Mouse (Mus musculus) ES-Bruce4 (cell line): ENCODE data around the gene Ssbp2. TPM values are rescaled to one million over a fixed set of nuclear protein-coding genes. Genes with fewer than 3 reads are reported as not detected.

ENCODE experiments used
- H3K27ac ChIP-seq: 2 replicates; pipeline ENCODE4 v1.5.1; 2012; ENCODE audit warnings: low read length, inconsistent platforms; ENCODE audit not compliant: insufficient read depth
- H3K27me3 ChIP-seq: 2 replicates; pipeline ENCODE4 v1.6.1; 2012; ENCODE audit warnings: mild to moderate bottlenecking, low read length, inconsistent platforms; ENCODE audit not compliant: control insufficient read depth, poor library complexity, insufficient read depth, severe bottlenecking
- H3K36me3 ChIP-seq: 2 replicates; pipeline ENCODE4 v1.6.1; 2012; ENCODE audit warnings: inconsistent platforms, mild to moderate bottlenecking, low read length, moderate library complexity; ENCODE audit not compliant: control insufficient read depth, poor library complexity, insufficient read depth, severe bottlenecking
- H3K4me1 ChIP-seq: one replicate; pipeline ENCODE4 v1.8.1; 2011; ENCODE audit warnings: low read length; ENCODE audit not compliant: control insufficient read depth, insufficient read depth
- H3K4me3 ChIP-seq: 2 replicates; pipeline ENCODE4 v1.5.1; 2011; ENCODE audit warnings: low read depth, mild to moderate bottlenecking, low read length
- H3K9ac ChIP-seq: 2 replicates; pipeline ENCODE4 v1.6.1; 2012; ENCODE audit warnings: low read depth, mild to moderate bottlenecking, inconsistent platforms; ENCODE audit not compliant: poor library complexity, severe bottlenecking
- H3K9me3 ChIP-seq: replicated peaks from 2 replicates; pipeline ENCODE4 v1.6.1; 2012; ENCODE audit warnings: mild to moderate bottlenecking, low read length, inconsistent platforms; ENCODE audit not compliant: control insufficient read depth, poor library complexity, insufficient read depth, severe bottlenecking
- CTCF ChIP-seq: IDR thresholded peaks from one replicate; pipeline ENCODE4 v1.8.1; 2011; ENCODE audit warnings: low read depth, low read length
- EP300 ChIP-seq: IDR thresholded peaks from 2 replicates; pipeline ENCODE4 v1.6.1; 2011; ENCODE audit warnings: low read depth, low read length; ENCODE audit not compliant: insufficient read depth
- POLR2A ChIP-seq: IDR thresholded peaks from one replicate; pipeline ENCODE4 v1.8.1; 2011; ENCODE audit warnings: low read length; ENCODE audit not compliant: insufficient read depth
- polyA plus RNA-seq: library from polyadenylated mRNA; stranded (reverse); fragments of >200 nt; gene quantifications from 2 replicates; pipeline ENCODE4 v1.2.4, GENCODE M21; 2011; ENCODE audit warnings: low read depth; ENCODE audit not compliant: missing spikeins, insufficient read depth, insufficient read length

The Ssbp2 gene
- polyA plus RNA-seq, 1 experiment: 5.5 TPM

- Histone ChIP-seq H3K27ac (no peak overlapping the region), H3K4me3 (no peak overlapping the region), H3K36me3 (no peaks in the 10 kb centered on the region), H3K9me3 (no peaks in the 10 kb centered on the region), H3K4me1 (no peaks in the 10 kb centered on the region), H3K27me3 (peaks cover 2% of the 10 kb centered on the region; the same call in 1 of the 2 replicates), H3K9ac (no peak overlapping the region)
- TF ChIP-seq EP300: no peak
- TF ChIP-seq CTCF: no peak
- TF ChIP-seq POLR2A: no peak
These were observed 277.1 kb downstream of the Ssbp2 start for GRCm38 (mm10) chr13:91737191-91737590.

DNA sequence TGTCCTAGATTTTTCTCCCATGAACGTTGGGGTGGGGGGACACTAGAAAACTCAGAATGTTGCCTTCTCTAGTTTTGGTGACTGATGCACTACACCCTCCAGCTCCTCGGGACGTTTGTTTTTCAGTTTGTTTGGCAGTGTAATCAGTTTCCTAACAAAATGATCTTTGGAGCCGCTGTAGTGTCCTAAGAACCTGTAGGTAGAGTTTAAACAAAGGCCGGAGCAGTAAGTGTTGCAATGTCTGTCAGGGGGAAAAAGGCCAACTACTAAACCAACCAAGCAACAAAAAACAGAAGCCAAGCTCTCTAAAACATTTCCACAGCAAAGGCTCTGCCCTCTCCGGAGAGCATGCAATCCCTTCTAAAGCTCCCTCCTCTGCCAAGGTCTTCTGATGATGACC, 280.8 kb downstream of the Ssbp2 start:
- TF ChIP-seq CTCF: no peak
- TF ChIP-seq EP300: no peak
- TF ChIP-seq POLR2A: no peak
- H3K27me3 ChIP-seq: peaks cover 2% of the 10 kb centered on the region
- H3K4me3 ChIP-seq: peak overlapping the region; percentile 55
- H3K36me3 ChIP-seq: no peaks in the 10 kb centered on the region
- H3K9ac ChIP-seq: peak overlapping the region; percentile 16; the same call in 1 of the 2 replicates
- no peak overlapping the region for H3K27ac ChIP-seq
- H3K9me3 ChIP-seq: no peaks in the 10 kb centered on the region
- H3K4me1 ChIP-seq: no peaks in the 10 kb centered on the region

DNA sequence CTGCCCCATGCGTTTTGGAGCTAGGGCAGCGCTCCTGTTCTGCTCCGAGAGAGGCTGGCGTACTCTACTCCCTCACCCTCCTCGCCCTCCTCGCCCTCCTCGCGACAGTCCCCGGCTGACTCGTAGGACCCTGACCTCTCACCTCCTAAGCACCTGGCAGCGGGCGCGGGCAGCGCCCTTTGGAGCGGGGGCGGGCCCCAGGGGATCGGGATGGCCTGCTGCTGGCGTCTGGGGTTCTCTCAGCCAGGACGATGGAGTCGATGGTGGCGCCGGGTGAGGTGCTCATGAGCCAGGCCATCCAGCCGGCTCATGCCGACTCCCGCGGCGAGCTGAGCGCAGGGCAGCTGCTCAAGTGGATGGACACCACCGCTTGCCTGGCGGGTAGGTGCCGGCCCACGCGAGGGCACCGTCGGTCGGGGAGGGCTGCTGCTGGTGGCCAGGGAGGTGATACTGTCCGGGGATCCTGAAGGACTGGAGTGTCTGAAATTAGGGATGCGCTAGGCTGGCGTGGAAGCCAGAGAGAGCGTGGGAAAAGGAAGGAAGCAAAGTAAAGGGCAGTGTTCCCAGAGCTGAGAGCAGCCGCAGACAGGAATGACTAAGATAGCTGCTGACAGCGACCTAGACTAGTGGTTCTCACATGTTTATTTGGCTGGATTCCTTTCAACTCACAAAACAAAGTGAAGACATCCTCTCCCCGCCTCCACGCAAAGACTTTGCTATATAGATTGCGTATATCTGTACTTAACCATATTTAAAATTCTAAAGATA, 281.4 kb downstream of the Ssbp2 start, which contains the start of gene Acot12:
Acot12 (plus strand) TSS at position 233 of the 768 bp plus-strand sequence.
- H3K36me3 ChIP-seq: no peaks in the 10 kb centered on the region
- no peaks in the 10 kb centered on the region for H3K9me3 ChIP-seq
- H3K4me3 ChIP-seq: peak within 1 kb of the TSS; percentile 55
- peak within 1 kb of the TSS; percentile 16; the same call in 1 of the 2 replicates for H3K9ac ChIP-seq
- H3K27ac ChIP-seq: no peak within 1 kb of the TSS
- peaks cover 2% of the 10 kb centered on the region for H3K27me3 ChIP-seq
- TF ChIP-seq CTCF (no peak), POLR2A (no peak), EP300 (no peak)
- H3K4me1 ChIP-seq: no peaks in the 10 kb centered on the region

DNA sequence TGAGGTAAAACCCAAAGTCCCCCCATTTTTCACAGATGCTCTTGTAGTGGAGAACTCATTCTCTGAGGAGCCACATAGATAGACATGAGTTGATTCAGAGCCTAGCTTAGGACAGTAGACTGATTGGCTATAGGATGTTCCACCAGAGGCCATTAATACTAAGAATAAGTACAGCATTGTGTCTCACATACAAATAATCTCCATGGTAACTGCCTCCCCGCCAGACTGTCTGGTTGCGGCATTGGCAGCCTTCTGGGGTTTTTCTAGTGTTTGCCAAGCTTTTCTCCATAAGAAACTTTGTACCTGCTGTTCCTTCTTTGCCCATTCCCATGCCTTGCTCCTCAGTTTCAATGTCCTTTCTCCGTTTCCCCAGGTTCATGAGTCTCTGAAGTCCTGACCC, 283.1 kb downstream of the Ssbp2 start:
- TF ChIP-seq POLR2A (no peak), CTCF (no peak), EP300 (no peak)
- no peak overlapping the region for H3K4me3 ChIP-seq
- no peaks in the 10 kb centered on the region for H3K9me3 ChIP-seq
- no peaks in the 10 kb centered on the region for H3K4me1 ChIP-seq
- H3K9ac ChIP-seq: no peak overlapping the region
- H3K27ac ChIP-seq: no peak overlapping the region
- no peaks in the 10 kb centered on the region for H3K36me3 ChIP-seq
- H3K27me3 ChIP-seq: peaks cover 2% of the 10 kb centered on the region

- no peak for TF ChIP-seq CTCF
- TF ChIP-seq POLR2A: no peak
- no peak for TF ChIP-seq EP300
- H3K9me3 ChIP-seq: no peaks in the 10 kb centered on the region
- H3K4me3 ChIP-seq: no peak overlapping the region
- no peak overlapping the region for H3K9ac ChIP-seq
- H3K27ac ChIP-seq: no peak overlapping the region
- no peaks in the 10 kb centered on the region; the same call in 1 of the 2 replicates for H3K27me3 ChIP-seq
- no peaks in the 10 kb centered on the region for H3K36me3 ChIP-seq
- H3K4me1 ChIP-seq: peaks cover 2% of the 10 kb centered on the region
These were observed 286.4 kb downstream of the Ssbp2 start for GRCm38 (mm10) chr13:91746470-91746869.

DNA sequence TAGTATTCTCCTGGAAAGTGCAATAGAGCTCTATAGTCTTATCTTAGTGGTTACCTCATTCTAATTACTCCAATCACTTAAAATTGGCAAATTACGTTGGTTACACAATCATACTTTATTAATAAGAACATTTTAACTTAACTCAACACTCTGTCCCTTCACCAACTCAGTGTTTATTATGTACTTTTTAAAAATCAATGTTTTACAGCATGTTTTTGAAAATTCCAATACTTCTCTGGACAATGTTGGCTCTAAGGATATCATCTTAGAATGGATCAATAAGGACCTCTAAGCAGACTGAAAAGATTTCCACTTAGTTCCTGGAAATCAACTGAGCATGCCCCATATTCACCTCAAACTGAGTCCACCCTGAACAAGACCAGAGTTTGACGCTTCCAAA, 288.3 kb downstream of the Ssbp2 start:
- no peaks in the 10 kb centered on the region for H3K9me3 ChIP-seq
- H3K27ac ChIP-seq: no peak overlapping the region
- H3K9ac ChIP-seq: no peak overlapping the region
- peaks cover 2% of the 10 kb centered on the region for H3K4me1 ChIP-seq
- no peaks in the 10 kb centered on the region for H3K36me3 ChIP-seq
- no peak for TF ChIP-seq EP300
- TF ChIP-seq CTCF: no peak
- no peak for TF ChIP-seq POLR2A
- H3K4me3 ChIP-seq: no peak overlapping the region
- no peaks in the 10 kb centered on the region for H3K27me3 ChIP-seq
